Comparison of ENCODE assay signal across 10 mouse cellular contexts in the genomic region with DNA sequence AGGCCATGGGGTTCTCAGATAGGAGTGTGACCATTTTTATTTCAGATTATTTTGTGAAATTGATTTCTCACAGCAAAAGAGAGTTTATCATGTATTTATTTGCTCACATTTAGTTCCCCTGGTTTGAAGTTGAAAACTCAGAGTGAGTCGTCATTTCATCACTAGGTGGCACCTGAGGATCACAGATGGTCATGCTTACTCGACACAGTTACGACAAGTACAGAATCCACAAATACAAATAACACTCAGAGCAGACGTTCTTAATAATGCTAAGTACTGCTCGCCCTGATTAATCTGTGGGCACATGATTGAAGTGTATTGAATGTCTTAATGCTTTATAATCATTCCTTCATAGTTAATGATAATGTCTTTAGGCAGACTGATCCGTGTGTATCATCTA. TPM values are rescaled to one million over a fixed set of nuclear protein-coding genes. Genes with fewer than 3 reads are reported as not detected.
DNase-seq lines count a peak whose midpoint lies in the region; ATAC-seq lines count a peak whose summit lies in the region.
"Had no signal": no experiment of that assay in that cellular context is flagged by ENCODE, and none has a peak within 500 bp of the region (broad histone marks: within the 10 kb centered on the region; RNA-seq: fewer than 3 reads in every experiment).

No protein-coding gene starts in this region.

- no peak overlapping the region for H3K27ac ChIP-seq in midbrain, embryonic 11.5 days (ENCODE audit: low read depth, low read length)
- no peak overlapping the region for H3K27ac ChIP-seq in midbrain, embryonic 13.5 days
- H3K27ac ChIP-seq in hindbrain, embryonic 12.5 days = no peak overlapping the region
- no peak overlapping the region for H3K27ac ChIP-seq in hindbrain, embryonic 11.5 days (ENCODE audit: low read depth, low read length)
- H3K27ac ChIP-seq: embryonic facial prominence, embryonic 13.5 days; limb, embryonic 13.5 days had no signal

- H3K4me1 ChIP-seq in midbrain, embryonic 11.5 days (ENCODE audit: control insufficient read depth, insufficient read depth, low read length) = no peaks in the 10 kb centered on the region
- H3K4me1 ChIP-seq in midbrain, embryonic 13.5 days (replicated peaks) = 0 out of 2 replicates have a peak, but pooled peaks cover 4% of the 10 kb centered on the region
- no peaks in the 10 kb centered on the region for H3K4me1 ChIP-seq in hindbrain, embryonic 12.5 days
- no peaks in the 10 kb centered on the region for H3K4me1 ChIP-seq in hindbrain, embryonic 11.5 days (replicated peaks; ENCODE audit: control insufficient read depth, insufficient read depth, low read length)
- H3K4me1 ChIP-seq: embryonic facial prominence, embryonic 13.5 days had no signal

- H3K9ac ChIP-seq in midbrain, embryonic 11.5 days (ENCODE audit: low read length) = no peak overlapping the region
- H3K9ac ChIP-seq in midbrain, embryonic 13.5 days (replicated peaks) = no peak overlapping the region
- H3K9ac ChIP-seq in hindbrain, embryonic 12.5 days = no peak overlapping the region
- H3K9ac ChIP-seq in hindbrain, embryonic 11.5 days (ENCODE audit: low read depth, low read length) = no peak overlapping the region
- H3K9ac ChIP-seq: embryonic facial prominence, embryonic 13.5 days; limb, embryonic 13.5 days had no signal

- no peak overlapping the region for H3K4me3 ChIP-seq in midbrain, embryonic 11.5 days (ENCODE audit: low read depth, low read length)
- no peak overlapping the region for H3K4me3 ChIP-seq in midbrain, embryonic 13.5 days (replicated peaks)
- no peak overlapping the region for H3K4me3 ChIP-seq in hindbrain, embryonic 12.5 days
- H3K4me3 ChIP-seq in hindbrain, embryonic 11.5 days (ENCODE audit: low read depth, low read length) = no peak overlapping the region
- H3K4me3 ChIP-seq: embryonic facial prominence, embryonic 13.5 days; limb, embryonic 13.5 days had no signal

- no peaks in the 10 kb centered on the region for H3K36me3 ChIP-seq in midbrain, embryonic 11.5 days (ENCODE audit: control insufficient read depth, insufficient read depth, low read length)
- peaks cover 6% of the 10 kb centered on the region for H3K36me3 ChIP-seq in midbrain, embryonic 13.5 days
- H3K36me3 ChIP-seq in hindbrain, embryonic 12.5 days = no peaks in the 10 kb centered on the region; the same call in 1 of the 2 replicates
- no peaks in the 10 kb centered on the region for H3K36me3 ChIP-seq in hindbrain, embryonic 11.5 days (ENCODE audit: control insufficient read depth, insufficient read depth, low read length)

- no peaks in the 10 kb centered on the region for H3K9me3 ChIP-seq in midbrain, embryonic 11.5 days (ENCODE audit: control insufficient read depth, low read length)
- no peaks in the 10 kb centered on the region for H3K9me3 ChIP-seq in midbrain, embryonic 13.5 days
- H3K9me3 ChIP-seq in hindbrain, embryonic 12.5 days (replicated peaks) = no peaks in the 10 kb centered on the region
- no peaks in the 10 kb centered on the region for H3K9me3 ChIP-seq in hindbrain, embryonic 11.5 days (ENCODE audit: control insufficient read depth, low read length)
- H3K9me3 ChIP-seq: embryonic facial prominence, embryonic 13.5 days; limb, embryonic 13.5 days had no signal

- DNase-seq in heart, adult 8-10 months (ENCODE audit: low spot score) = peak; percentile 16
- no peak for DNase-seq in heart, adult 11 months
- DNase-seq in midbrain, embryonic 11.5 days (ENCODE audit: low spot score, missing footprints) = peak; percentile 41
- DNase-seq in R1 (ENCODE audit: low read depth, low spot score) = peak; percentile 27
- DNase-seq in retina, postnatal 1 day = peak; percentile 52
- no peak for DNase-seq in hindbrain, embryonic 11.5 days (ENCODE audit: low spot score)

- WGBS in midbrain, embryonic 11.5 days = 70% methylated on average over 6 of the region's 6 CpGs
- 60% methylated on average over 6 of the region's 6 CpGs for WGBS in midbrain, embryonic 13.5 days
- WGBS in hindbrain, embryonic 12.5 days = 64% methylated on average over 6 of the region's 6 CpGs
- WGBS in hindbrain, embryonic 11.5 days = 78% methylated on average over 6 of the region's 6 CpGs

- H3K4me2 ChIP-seq in midbrain, embryonic 11.5 days = no peak overlapping the region
- no peak overlapping the region for H3K4me2 ChIP-seq in midbrain, embryonic 13.5 days (replicated peaks)
- no peak overlapping the region for H3K4me2 ChIP-seq in hindbrain, embryonic 12.5 days (replicated peaks)
- H3K4me2 ChIP-seq in hindbrain, embryonic 11.5 days (replicated peaks; ENCODE audit: low read depth, low read length) = no peak overlapping the region
- H3K4me2 ChIP-seq: embryonic facial prominence, embryonic 13.5 days; limb, embryonic 13.5 days had no signal

- H3K27me3 ChIP-seq in midbrain, embryonic 11.5 days (ENCODE audit: control insufficient read depth, insufficient read depth, low read length) = no peaks in the 10 kb centered on the region
- no peaks in the 10 kb centered on the region for H3K27me3 ChIP-seq in midbrain, embryonic 13.5 days
- H3K27me3 ChIP-seq in hindbrain, embryonic 12.5 days = no peaks in the 10 kb centered on the region
- no peaks in the 10 kb centered on the region for H3K27me3 ChIP-seq in hindbrain, embryonic 11.5 days (ENCODE audit: control insufficient read depth, insufficient read depth, low read length)
- H3K27me3 ChIP-seq: embryonic facial prominence, embryonic 13.5 days; limb, embryonic 13.5 days had no signal

- ATAC-seq in midbrain, embryonic 11.5 days (ENCODE audit: low FRiP score) = no peak
- no peak for ATAC-seq in midbrain, embryonic 13.5 days
- no peak for ATAC-seq in hindbrain, embryonic 12.5 days (ENCODE audit: low FRiP score)
- no peak for ATAC-seq in hindbrain, embryonic 11.5 days (ENCODE audit: low FRiP score)

RNA-seq across cellular contexts. Expression of gene Map3k7, which starts 8.3 kb away (rescaled TPM):
- total RNA-seq in heart, adult 8-10 months (2022) = 10 to 100 TPM; 45.6 to 56.4 (median 54.6) TPM
- polyA plus RNA-seq in midbrain, embryonic 11.5 days (2014; fragmentation: Nextera tagmentation; extraction: Ambion mirVana) = 42.4 and 44.5 TPM in 2 replicates
- polyA plus RNA-seq in midbrain, embryonic 13.5 days (2015; fragmentation: Nextera tagmentation; extraction: Ambion mirVana) = 29.5 and 32.0 TPM in 2 replicates
- polyA plus RNA-seq in hindbrain, embryonic 12.5 days (2016; fragmentation: Nextera tagmentation; extraction: Ambion mirVana) = 49.2 and 53.9 TPM in 2 replicates
- polyA plus RNA-seq in hindbrain, embryonic 11.5 days (2014; fragmentation: Nextera tagmentation; extraction: Ambion mirVana) = 45.8 and 52.4 TPM in 2 replicates

Comparison
In these comparisons a context has a peak if more than half of its experiments do, and no peak if none do; other contexts are left out.
1. DNase-seq: peak in heart, adult 8-10 months (single experiment), midbrain, embryonic 11.5 days (single experiment), R1 (single experiment) and retina, postnatal 1 day (single experiment); none in heart, adult 11 months (single experiment) and hindbrain, embryonic 11.5 days (single experiment).